Mouse (Mus musculus) CH12.LX (cell line): Measurements from ENCODE around the gene Ctnnd2.

ENCODE experiments used
- BHLHE40 ChIP-seq: IDR thresholded peaks from 2 replicates; pipeline ENCODE4 v1.6.1; 2011; ENCODE audit warnings: mild to moderate bottlenecking, low read depth, low read length, improper control_type of control experiment
- CHD2 ChIP-seq: IDR thresholded peaks from 2 replicates; pipeline ENCODE4 v1.6.1; 2011; ENCODE audit warnings: low read length, improper control_type of control experiment
- CTCF ChIP-seq, 2 experiments: IDR thresholded peaks in 1 of 2; conservative IDR thresholded peaks in 1 of 2; 2 replicates each; pipeline ENCODE4 v1.5.1; 2011 to 2012; ENCODE audit warnings: low read depth in 2 of 2, low read length in 2 of 2, improper control_type of control experiment in 1 of 2, inconsistent platforms in 1 of 2, mild to moderate bottlenecking in 1 of 2, moderate library complexity in 1 of 2
- EP300 ChIP-seq: IDR thresholded peaks from 2 replicates; pipeline ENCODE4 v1.6.1; 2011; ENCODE audit warnings: low read length, improper control_type of control experiment
- GABPA ChIP-seq: IDR thresholded peaks from 2 replicates; pipeline ENCODE4 v1.6.1; 2012; ENCODE audit warnings: low read depth, low read length, improper control_type of control experiment, inconsistent platforms; ENCODE audit not compliant: insufficient replicate concordance
- JUN ChIP-seq: IDR thresholded peaks from 2 replicates; pipeline ENCODE4 v1.6.1; 2011; ENCODE audit warnings: low read depth, mild to moderate bottlenecking, low read length, improper control_type of control experiment, moderate library complexity; ENCODE audit not compliant: insufficient read depth
- MEF2A ChIP-seq: IDR thresholded peaks from 2 replicates; pipeline ENCODE4 v1.6.1; 2014; ENCODE audit warnings: low read depth, mild to moderate bottlenecking, inconsistent platforms, low read length, improper control_type of control experiment, borderline replicate concordance
- MYC ChIP-seq: IDR thresholded peaks from 2 replicates; pipeline ENCODE4 v1.6.1; 2011; ENCODE audit warnings: low read depth, mild to moderate bottlenecking, improper control_type of control experiment, low read length
- PAX5 ChIP-seq: IDR thresholded peaks from 2 replicates; pipeline ENCODE4 v1.6.1; 2012; ENCODE audit warnings: low read length, inconsistent platforms, mixed read lengths
- SIN3A ChIP-seq: IDR thresholded peaks from 2 replicates; pipeline ENCODE4 v1.6.1; 2012; ENCODE audit warnings: low read length, improper control_type of control experiment, inconsistent platforms
- TBP ChIP-seq: conservative IDR thresholded peaks from 2 replicates; pipeline ENCODE4 v1.6.1; 2011; ENCODE audit warnings: low read depth, low read length, improper control_type of control experiment
- TCF12 ChIP-seq: IDR thresholded peaks from 2 replicates; pipeline ENCODE4 v1.6.1; 2014; ENCODE audit warnings: low read depth, mild to moderate bottlenecking, inconsistent platforms, low read length, improper control_type of control experiment
- ZKSCAN1 ChIP-seq: IDR thresholded peaks from 2 replicates; pipeline ENCODE4 v1.6.1; 2012; ENCODE audit warnings: low read depth, inconsistent platforms, low read length, improper control_type of control experiment, borderline replicate concordance

DNA sequence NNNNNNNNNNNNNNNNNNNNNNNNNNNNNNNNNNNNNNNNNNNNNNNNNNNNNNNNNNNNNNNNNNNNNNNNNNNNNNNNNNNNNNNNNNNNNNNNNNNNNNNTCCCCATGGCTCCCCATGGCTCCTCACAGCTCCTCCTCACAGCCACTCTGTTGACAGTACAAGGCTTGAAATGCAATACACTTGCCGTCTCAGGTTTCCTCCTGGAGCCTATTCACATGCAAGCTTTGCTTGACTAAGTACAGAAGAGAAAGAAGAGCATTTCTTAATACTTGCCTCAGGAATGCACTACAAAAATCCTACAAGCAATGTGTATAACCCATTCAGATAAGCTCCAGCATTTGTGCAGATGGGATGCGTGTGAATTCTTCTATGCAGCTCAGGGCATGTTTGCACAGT, 20.2 kb upstream of the Ctnnd2 start:
- TF ChIP-seq CTCF (conservative IDR thresholded peaks at IDR 0.05 in 1 of 2, IDR thresholded peaks at IDR 0.05 in 1 of 2; ENCODE audit: low read depth in 2 of 2, low read length in 2 of 2), result no peak
- no peak for TF ChIP-seq GABPA
- no peak for TF ChIP-seq CHD2
- no peak for TF ChIP-seq BHLHE40
- no peak for TF ChIP-seq MEF2A
- no peak for TF ChIP-seq EP300
- no peak for TF ChIP-seq JUN
- no peak for TF ChIP-seq PAX5
- TF ChIP-seq SIN3A, result no peak
- TF ChIP-seq TCF12, result no peak
- TF ChIP-seq TBP, result no peak
- no peak for TF ChIP-seq ZKSCAN1
- TF ChIP-seq MYC, result no peak
